Mouse (Mus musculus) CD8-positive naive resting alpha-beta T cell, adult 2 months (primary cell): ENCODE data around the gene Cptp.
A peak's percentile ranks its signal among the peaks of the same experiment; 100 is the strongest.

ENCODE experiments used
- DNase-seq, 2 experiments: peaks; one replicate each; pipeline ENCODE4 v3.0.0; 2022; ENCODE audit warnings: low read depth in 2 of 2, low spot score in 2 of 2

Cptp gene

GRCm38 (mm10) chr4:155869317-155870033 is at the start of gene Cptp, which contains the start of gene Ints11:
TSS of gene Cptp (minus strand) at chr4:155869440.
TSS of gene Ints11 (plus strand) at chr4:155869546.
- peak; percentile 89 to 94 for DNase-seq

GRCm38 (mm10) chr4:155908751-155909150 is 39.5 kb upstream of the Cptp start:
- DNase-seq, result no peak

GRCm38 (mm10) chr4:155908281-155908680 is 39.0 kb upstream of the Cptp start:
- peak in 1 of 2 experiments; percentile 0 for DNase-seq

GRCm38 (mm10) chr4:155907003-155907402 is 37.8 kb upstream of the Cptp start:
- no peak for DNase-seq

- peak in 1 of 2 experiments; percentile 0 for DNase-seq
Measured at GRCm38 (mm10) chr4:155906125-155906524, 36.9 kb upstream of the Cptp start.

- no peak for DNase-seq
Measured at GRCm38 (mm10) chr4:155905634-155906033, 36.4 kb upstream of the Cptp start.

- DNase-seq, result peak in 1 of 2 experiments; percentile 1
Measured at GRCm38 (mm10) chr4:155904318-155905102, 35.3 kb upstream of the Cptp start.

- DNase-seq, result no peak
Measured at GRCm38 (mm10) chr4:155903246-155903645, 34.0 kb upstream of the Cptp start.

GRCm38 (mm10) chr4:155901205-155901604 is 32.0 kb upstream of the Cptp start:
- no peak for DNase-seq

GRCm38 (mm10) chr4:155899355-155899754 is 30.1 kb upstream of the Cptp start:
- DNase-seq, result no peak

GRCm38 (mm10) chr4:155898318-155898717 is 29.1 kb upstream of the Cptp start:
- no peak for DNase-seq

GRCm38 (mm10) chr4:155896461-155896860 is 27.2 kb upstream of the Cptp start:
- DNase-seq, result no peak

- no peak for DNase-seq
Measured at GRCm38 (mm10) chr4:155895826-155896225, 26.6 kb upstream of the Cptp start.

- DNase-seq, result no peak
Measured at GRCm38 (mm10) chr4:155895216-155895615, 26.0 kb upstream of the Cptp start.

- DNase-seq, result peak; percentile 17 to 32
Measured at GRCm38 (mm10) chr4:155894311-155894881, 25.2 kb upstream of the Cptp start.

GRCm38 (mm10) chr4:155893212-155893690 is 24.0 kb upstream of the Cptp start:
- DNase-seq, result no peak

- no peak for DNase-seq
Measured at GRCm38 (mm10) chr4:155892438-155893211, 23.4 kb upstream of the Cptp start.

- DNase-seq, result peak; percentile 68 to 75
Measured at GRCm38 (mm10) chr4:155892017-155892416, 22.8 kb upstream of the Cptp start.

GRCm38 (mm10) chr4:155891551-155892001 is 22.3 kb upstream of the Cptp start, which contains the start of the genes Pusl1 and Acap3:
TSS of gene Pusl1 (minus strand) at chr4:155891781.
TSS of gene Acap3 (plus strand) at chr4:155891822.
- DNase-seq, result peak; percentile 94 to 98

GRCm38 (mm10) chr4:155891011-155891471 is 21.8 kb upstream of the Cptp start:
- no peak for DNase-seq

GRCm38 (mm10) chr4:155889316-155889715 is 20.1 kb upstream of the Cptp start:
- DNase-seq, result no peak
